Mouse (Mus musculus) heart, postnatal 0 days (tissue): ENCODE measurements around the gene Tubb2a.

Experiments used
- CTCF ChIP-seq: IDR thresholded peaks from 2 replicates; pipeline ENCODE4 v1.5.1; 2016; ENCODE audit warnings: antibody characterized with exemption, control low read depth, low read depth
- EP300 ChIP-seq: IDR thresholded peaks from 2 replicates; pipeline ENCODE4 v1.6.1; 2016; ENCODE audit warnings: antibody characterized with exemption, low read depth

- TF ChIP-seq CTCF: peak; percentile 50
- TF ChIP-seq EP300: no peak
These were observed at the start of gene Tubb2a for GRCm38 (mm10) chr13:34077492-34078271.
